Mouse (Mus musculus): ENCODE measurements around the gene Ablim1. TPM values are rescaled to one million over a fixed set of nuclear protein-coding genes. Genes with fewer than 3 reads are reported as not detected.

Ablim1 gene
- polyA plus RNA-seq, 1 experiment from 2014 or later: 11.6 TPM

GRCm38 (mm10) chr19:56992978-56993545 is 321.7 kb downstream of the Ablim1 start:
- Histone ChIP-seq H3K36me3 (ENCODE audit: control insufficient read depth, insufficient read depth, low read length) (no peaks in the 10 kb centered on the region), H3K4me2 (no peak overlapping the region), H3K4me1 (replicated peaks; ENCODE audit: control insufficient read depth, insufficient read depth, low read length) (peaks cover 5% of the 10 kb centered on the region), H3K9ac (ENCODE audit: low read depth, low read length) (no peak overlapping the region), H3K4me3 (ENCODE audit: low read depth, low read length) (no peak overlapping the region), H3K9me3 (ENCODE audit: control insufficient read depth, low read length) (no peaks in the 10 kb centered on the region), H3K27ac (ENCODE audit: low read depth, low read length) (no peak overlapping the region), H3K27me3 (replicated peaks; ENCODE audit: control insufficient read depth, insufficient read depth, low read length) (no peaks in the 10 kb centered on the region)
- WGBS: 64% methylated on average over 8 of the region's 8 CpGs
- no peak for ATAC-seq (replicated peaks; ENCODE audit: low FRiP score)
- no peak for DNase-seq (ENCODE audit: low spot score)

DNA sequence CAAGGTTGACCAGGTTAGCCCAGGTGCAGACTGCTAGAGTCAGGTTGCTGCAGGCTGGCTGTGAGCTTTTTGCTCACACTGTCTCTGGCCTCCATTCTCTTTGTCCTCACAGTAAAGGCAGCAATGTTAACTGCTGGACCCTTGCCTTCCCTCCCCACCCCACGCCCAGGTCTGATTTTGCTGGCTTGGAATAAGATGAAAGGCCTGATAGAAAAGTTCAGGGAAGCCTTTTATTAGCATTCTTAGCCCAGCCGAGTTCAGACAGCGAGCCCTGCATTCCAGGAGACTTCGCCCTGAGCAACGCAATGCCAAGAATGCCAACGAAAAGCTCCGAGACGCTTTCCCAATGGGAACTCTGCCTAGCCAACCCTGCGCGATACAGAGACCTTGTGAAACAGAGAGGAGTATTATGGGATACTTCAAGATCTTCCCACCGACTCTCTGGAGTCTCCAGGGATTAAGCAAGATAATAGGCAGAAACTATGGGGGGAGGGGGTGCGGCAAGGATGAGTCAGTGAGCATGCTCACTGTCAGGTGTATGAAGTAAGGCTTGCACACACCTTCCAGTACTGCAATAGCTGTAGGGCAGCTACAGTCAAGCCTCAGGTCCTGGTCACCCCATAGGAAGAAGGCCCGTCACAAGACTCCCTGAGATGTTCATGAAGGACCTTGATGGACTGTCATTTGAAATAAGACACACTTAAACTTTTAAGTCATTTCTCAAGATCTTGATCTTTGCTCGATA is 324.2 kb downstream of the Ablim1 start:
- no peak for DNase-seq (ENCODE audit: low spot score)
- Histone ChIP-seq H3K4me1 (replicated peaks; ENCODE audit: control insufficient read depth, insufficient read depth, low read length) (peaks cover 3% of the 10 kb centered on the region), H3K27ac (ENCODE audit: low read depth, low read length) (no peak overlapping the region), H3K4me3 (ENCODE audit: low read depth, low read length) (no peak overlapping the region), H3K36me3 (ENCODE audit: control insufficient read depth, insufficient read depth, low read length) (no peaks in the 10 kb centered on the region), H3K9me3 (ENCODE audit: control insufficient read depth, low read length) (no peaks in the 10 kb centered on the region), H3K27me3 (replicated peaks; ENCODE audit: control insufficient read depth, insufficient read depth, low read length) (no peaks in the 10 kb centered on the region), H3K4me2 (no peak overlapping the region), H3K9ac (ENCODE audit: low read depth, low read length) (no peak overlapping the region)
- ATAC-seq (replicated peaks; ENCODE audit: low FRiP score): no peak
- WGBS: 62% methylated on average over 14 of the region's 14 CpGs

DNA sequence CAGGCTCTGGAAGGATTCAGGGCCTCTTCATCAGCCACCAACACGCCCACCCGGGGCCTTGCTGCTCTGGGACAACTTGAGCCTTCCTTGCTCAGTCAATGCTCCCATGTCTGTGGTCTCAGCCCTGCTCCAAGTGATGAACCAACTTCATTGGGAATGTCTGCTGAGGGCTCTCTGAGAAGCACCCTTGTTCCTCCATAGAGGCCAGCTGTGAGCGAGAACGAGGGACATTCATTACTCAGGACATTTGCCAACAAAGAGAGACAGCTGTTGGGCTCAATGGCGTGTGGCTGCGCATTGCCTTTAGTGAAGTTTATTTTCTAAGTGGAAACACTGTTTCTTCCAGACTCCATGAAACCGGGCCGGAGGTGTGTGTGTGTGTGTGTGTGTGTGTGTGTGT is 325.5 kb downstream of the Ablim1 start:
- Histone ChIP-seq H3K27ac (ENCODE audit: low read depth, low read length) (no peak overlapping the region), H3K9ac (ENCODE audit: low read depth, low read length) (no peak overlapping the region), H3K9me3 (ENCODE audit: control insufficient read depth, low read length) (no peaks in the 10 kb centered on the region), H3K4me2 (no peak overlapping the region), H3K4me1 (replicated peaks; ENCODE audit: control insufficient read depth, insufficient read depth, low read length) (peaks cover 3% of the 10 kb centered on the region), H3K27me3 (replicated peaks; ENCODE audit: control insufficient read depth, insufficient read depth, low read length) (no peaks in the 10 kb centered on the region), H3K36me3 (ENCODE audit: control insufficient read depth, insufficient read depth, low read length) (no peaks in the 10 kb centered on the region), H3K4me3 (ENCODE audit: low read depth, low read length) (no peak overlapping the region)
- 82% methylated on average over 8 of the region's 8 CpGs for WGBS
- DNase-seq (ENCODE audit: low spot score): no peak
- ATAC-seq (replicated peaks; ENCODE audit: low FRiP score): no peak

- Histone ChIP-seq H3K4me1 (replicated peaks; ENCODE audit: control insufficient read depth, insufficient read depth, low read length) (peaks cover 6% of the 10 kb centered on the region), H3K4me3 (ENCODE audit: low read depth, low read length) (no peak overlapping the region), H3K4me2 (no peak overlapping the region), H3K27ac (ENCODE audit: low read depth, low read length) (no peak overlapping the region), H3K36me3 (ENCODE audit: control insufficient read depth, insufficient read depth, low read length) (no peaks in the 10 kb centered on the region), H3K9me3 (ENCODE audit: control insufficient read depth, low read length) (no peaks in the 10 kb centered on the region), H3K9ac (ENCODE audit: low read depth, low read length) (no peak overlapping the region), H3K27me3 (replicated peaks; ENCODE audit: control insufficient read depth, insufficient read depth, low read length) (no peaks in the 10 kb centered on the region)
- ATAC-seq (replicated peaks; ENCODE audit: low FRiP score): no peak
- 62% methylated on average over 4 of the region's 4 CpGs for WGBS
- DNase-seq (ENCODE audit: low spot score): no peak
These were observed 330.5 kb downstream of the Ablim1 start for GRCm38 (mm10) chr19:56984229-56984628.

DNA sequence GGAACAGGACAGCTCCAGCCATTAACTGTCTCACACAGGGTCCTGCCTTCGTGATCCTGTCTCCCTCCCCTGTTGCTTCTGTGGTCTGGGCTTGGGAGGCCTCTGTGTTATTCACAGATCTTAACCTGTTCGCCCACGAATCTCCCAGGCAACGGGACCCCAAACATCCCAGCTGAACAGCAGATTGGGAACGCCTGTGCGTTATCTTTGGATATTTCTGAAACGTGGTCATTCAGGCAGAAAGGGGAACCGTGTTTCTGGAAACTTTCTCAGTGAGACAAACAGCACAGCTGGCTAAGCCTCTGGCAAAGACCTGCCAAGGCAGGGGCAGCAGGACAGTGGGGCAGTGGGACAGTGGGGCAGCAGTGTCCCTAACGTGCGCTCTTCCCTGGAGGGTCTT is 331.0 kb downstream of the Ablim1 start:
- Histone ChIP-seq H3K4me1 (replicated peaks; ENCODE audit: control insufficient read depth, insufficient read depth, low read length) (peaks cover 6% of the 10 kb centered on the region), H3K27ac (ENCODE audit: low read depth, low read length) (no peak overlapping the region), H3K36me3 (ENCODE audit: control insufficient read depth, insufficient read depth, low read length) (no peaks in the 10 kb centered on the region), H3K9me3 (ENCODE audit: control insufficient read depth, low read length) (no peaks in the 10 kb centered on the region), H3K27me3 (replicated peaks; ENCODE audit: control insufficient read depth, insufficient read depth, low read length) (no peaks in the 10 kb centered on the region), H3K4me3 (ENCODE audit: low read depth, low read length) (no peak overlapping the region), H3K4me2 (no peak overlapping the region), H3K9ac (ENCODE audit: low read depth, low read length) (no peak overlapping the region)
- DNase-seq (ENCODE audit: low spot score) (no peak), ATAC-seq (replicated peaks; ENCODE audit: low FRiP score) (no peak)
- WGBS: 60% methylated on average over 10 of the region's 10 CpGs

Other genes with a start within 250 kb of the Ablim1 start
- 11.9 and 12.6 TPM in 2 replicates for gene Fam160b1, start 45.8 kb upstream of the Ablim1 start, polyA plus RNA-seq (2014; fragmentation: Nextera tagmentation; extraction: Ambion mirVana)
- 27.5 and 28.9 TPM in 2 replicates for gene Trub1, start 138.0 kb upstream of the Ablim1 start, polyA plus RNA-seq (2014; fragmentation: Nextera tagmentation; extraction: Ambion mirVana)